Mouse (Mus musculus): ENCODE data around the gene Fam76a. TPM values are rescaled to one million over a fixed set of nuclear protein-coding genes. Genes with fewer than 3 reads are reported as not detected.

Gene Fam76a
- polyA plus RNA-seq, 1 experiment: 10.7 TPM

- no peak overlapping the region for H3K27ac ChIP-seq (ENCODE audit: insufficient read depth, low read depth, low read length)
- WGBS: 77% methylated on average over 12 of the region's 12 CpGs
- no peaks in the 10 kb centered on the region for H3K36me3 ChIP-seq (ENCODE audit: control insufficient read depth, insufficient read depth, low read length)
- H3K4me3 ChIP-seq (ENCODE audit: low read depth, low read length): no peak overlapping the region
- no peaks in the 10 kb centered on the region for H3K27me3 ChIP-seq (ENCODE audit: control insufficient read depth, insufficient read depth, low read length)
- TF ChIP-seq POLR2A (IDR thresholded peaks at IDR 0.05; ENCODE audit: low read depth, low read length) (no peak), CTCF (IDR thresholded peaks at IDR 0.05; ENCODE audit: extremely low read depth, insufficient read length, insufficient replicate concordance, low read depth, low read length) (no peak)
- H3K4me1 ChIP-seq (ENCODE audit: control insufficient read depth, insufficient read depth, insufficient read length, low read length): peaks cover 21% of the 10 kb centered on the region
Measured at GRCm38 (mm10) chr4:132944106-132944505, 21.7 kb upstream of the Fam76a start.

GRCm38 (mm10) chr4:132943088-132943487 lies 20.7 kb upstream of the Fam76a start:
- H3K27me3 ChIP-seq (ENCODE audit: control insufficient read depth, insufficient read depth, low read length): no peaks in the 10 kb centered on the region
- no peak for TF ChIP-seq CTCF (IDR thresholded peaks at IDR 0.05; ENCODE audit: extremely low read depth, insufficient read length, insufficient replicate concordance, low read depth, low read length)
- no peak for TF ChIP-seq POLR2A (IDR thresholded peaks at IDR 0.05; ENCODE audit: low read depth, low read length)
- no peak overlapping the region for H3K4me3 ChIP-seq (ENCODE audit: low read depth, low read length)
- no peaks in the 10 kb centered on the region for H3K36me3 ChIP-seq (ENCODE audit: control insufficient read depth, insufficient read depth, low read length)
- WGBS: 81% methylated on average over 8 of the region's 8 CpGs
- peaks cover 21% of the 10 kb centered on the region for H3K4me1 ChIP-seq (ENCODE audit: control insufficient read depth, insufficient read depth, insufficient read length, low read length)
- no peak overlapping the region for H3K27ac ChIP-seq (ENCODE audit: insufficient read depth, low read depth, low read length)

GRCm38 (mm10) chr4:132941012-132941729 lies 18.8 kb upstream of the Fam76a start:
- Histone ChIP-seq H3K4me1 (ENCODE audit: control insufficient read depth, insufficient read depth, insufficient read length, low read length) (peaks cover 14% of the 10 kb centered on the region), H3K27me3 (ENCODE audit: control insufficient read depth, insufficient read depth, low read length) (no peaks in the 10 kb centered on the region), H3K36me3 (ENCODE audit: control insufficient read depth, insufficient read depth, low read length) (no peaks in the 10 kb centered on the region), H3K27ac (ENCODE audit: insufficient read depth, low read depth, low read length) (no peak overlapping the region), H3K4me3 (ENCODE audit: low read depth, low read length) (no peak overlapping the region)
- TF ChIP-seq CTCF (IDR thresholded peaks at IDR 0.05; ENCODE audit: extremely low read depth, insufficient read length, insufficient replicate concordance, low read depth, low read length): no peak
- TF ChIP-seq POLR2A (IDR thresholded peaks at IDR 0.05; ENCODE audit: low read depth, low read length): no peak
- whole genome bisulfite sequencing: 41% methylated on average over 23 of the region's 23 CpGs

- H3K36me3 ChIP-seq (ENCODE audit: control insufficient read depth, insufficient read depth, low read length): no peaks in the 10 kb centered on the region
- H3K27ac ChIP-seq (ENCODE audit: insufficient read depth, low read depth, low read length): no peak overlapping the region
- no peaks in the 10 kb centered on the region for H3K27me3 ChIP-seq (ENCODE audit: control insufficient read depth, insufficient read depth, low read length)
- 21% methylated on average over 22 of the region's 22 CpGs for WGBS
- TF ChIP-seq POLR2A (IDR thresholded peaks at IDR 0.05; ENCODE audit: low read depth, low read length) (no peak), CTCF (IDR thresholded peaks at IDR 0.05; ENCODE audit: extremely low read depth, insufficient read length, insufficient replicate concordance, low read depth, low read length) (peak; percentile 80)
- H3K4me3 ChIP-seq (ENCODE audit: low read depth, low read length): no peak overlapping the region
- H3K4me1 ChIP-seq (ENCODE audit: control insufficient read depth, insufficient read depth, insufficient read length, low read length): peaks cover 5% of the 10 kb centered on the region; the same call in 1 of the 2 replicates
Measured at GRCm38 (mm10) chr4:132939421-132940127, 17.2 kb upstream of the Fam76a start.

- Histone ChIP-seq H3K4me3 (ENCODE audit: low read depth, low read length) (no peak overlapping the region), H3K27me3 (ENCODE audit: control insufficient read depth, insufficient read depth, low read length) (no peaks in the 10 kb centered on the region), H3K4me1 (ENCODE audit: control insufficient read depth, insufficient read depth, insufficient read length, low read length) (peaks cover 7% of the 10 kb centered on the region; the same call in 1 of the 2 replicates), H3K27ac (ENCODE audit: insufficient read depth, low read depth, low read length) (no peak overlapping the region), H3K36me3 (ENCODE audit: control insufficient read depth, insufficient read depth, low read length) (no peaks in the 10 kb centered on the region)
- TF ChIP-seq CTCF (IDR thresholded peaks at IDR 0.05; ENCODE audit: extremely low read depth, insufficient read length, insufficient replicate concordance, low read depth, low read length): no peak
- no peak for TF ChIP-seq POLR2A (IDR thresholded peaks at IDR 0.05; ENCODE audit: low read depth, low read length)
- 73% methylated on average over 12 of the region's 12 CpGs for WGBS
Measured at GRCm38 (mm10) chr4:132938181-132938941, 16.0 kb upstream of the Fam76a start.

GRCm38 (mm10) chr4:132934639-132935038 lies 12.3 kb upstream of the Fam76a start:
- 19% methylated on average over 7 of the region's 7 CpGs for WGBS
- no peak for TF ChIP-seq POLR2A (IDR thresholded peaks at IDR 0.05; ENCODE audit: low read depth, low read length)
- TF ChIP-seq CTCF (IDR thresholded peaks at IDR 0.05; ENCODE audit: extremely low read depth, insufficient read length, insufficient replicate concordance, low read depth, low read length): no peak
- no peak overlapping the region for H3K4me3 ChIP-seq (ENCODE audit: low read depth, low read length)
- no peak overlapping the region for H3K27ac ChIP-seq (ENCODE audit: insufficient read depth, low read depth, low read length)
- H3K36me3 ChIP-seq (ENCODE audit: control insufficient read depth, insufficient read depth, low read length): no peaks in the 10 kb centered on the region
- peaks cover 2% of the 10 kb centered on the region; the same call in 1 of the 2 replicates for H3K4me1 ChIP-seq (ENCODE audit: control insufficient read depth, insufficient read depth, insufficient read length, low read length)
- no peaks in the 10 kb centered on the region for H3K27me3 ChIP-seq (ENCODE audit: control insufficient read depth, insufficient read depth, low read length)
